Mouse (Mus musculus): Measurements from ENCODE around the gene Vmn2r6. TPM values are rescaled to one million over a fixed set of nuclear protein-coding genes. Genes with fewer than 3 reads are reported as not detected.
"Not testable (repeated sequence)": the region's sequence is repeated elsewhere in the genome, so short reads cannot be mapped to it uniquely, and the experiment has no call there.

The Vmn2r6 gene
- polyA plus RNA-seq (2015; fragmentation: Nextera tagmentation; extraction: Ambion mirVana) = not detected in 2 replicates

DNA sequence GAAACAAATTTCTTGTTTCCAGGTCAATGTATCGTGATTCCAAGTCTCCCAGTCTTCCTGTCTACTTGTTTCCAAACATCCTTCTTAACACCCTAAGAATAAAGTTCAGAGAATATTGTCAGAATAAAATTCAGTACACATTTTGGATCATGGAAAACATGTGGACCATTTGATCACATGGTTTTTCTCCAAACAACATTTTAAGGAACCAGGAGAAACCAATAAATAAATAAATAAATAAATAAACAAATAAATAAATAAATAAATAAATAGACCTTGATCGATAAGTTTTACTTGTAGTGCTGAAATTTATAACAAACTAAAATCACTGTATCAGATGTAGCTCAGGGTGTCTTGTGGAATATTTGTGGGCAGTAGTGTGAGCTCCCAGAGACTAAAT, at the start of gene Vmn2r6:
Gene Vmn2r6, minus strand, starts transcription at position 101 of the 400 bp plus-strand sequence.
- H3K4me1 ChIP-seq; H3K36me3 ChIP-seq (ENCODE audit: poor library complexity, severe bottlenecking); H3K9ac ChIP-seq; H3K27ac ChIP-seq; ATAC-seq; H3K9me3 ChIP-seq (replicated peaks); H3K4me2 ChIP-seq; H3K27me3 ChIP-seq; H3K4me3 ChIP-seq: not testable (repeated sequence)
- 99% methylated on average over 2 of the region's 2 CpGs for WGBS

DNA sequence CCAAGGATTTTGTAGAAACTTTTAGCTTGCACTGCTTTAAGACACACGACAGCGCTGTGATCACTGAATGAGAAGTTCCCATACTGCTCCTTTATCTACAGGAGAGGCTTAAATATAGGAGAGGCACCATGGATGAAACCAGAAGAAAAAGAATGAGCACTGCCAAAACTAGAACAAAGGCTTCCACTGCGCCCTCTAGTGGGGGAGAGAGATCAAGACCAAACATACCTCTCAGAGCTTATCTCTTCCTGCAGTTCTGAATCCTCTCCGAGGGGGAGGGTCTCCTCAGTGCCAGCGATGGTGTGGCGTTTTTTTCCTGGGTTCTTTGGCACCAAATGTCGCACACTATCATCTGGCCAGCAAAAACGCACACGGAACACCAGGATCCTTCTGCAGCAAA, 22.0 kb upstream of the Vmn2r6 start:
- no peak overlapping the region for H3K27ac ChIP-seq
- no peak overlapping the region for H3K9ac ChIP-seq
- no peaks in the 10 kb centered on the region for H3K27me3 ChIP-seq
- H3K9me3 ChIP-seq (replicated peaks) = no peaks in the 10 kb centered on the region; the same call in 1 of the 2 replicates
- WGBS = 66% methylated on average over 9 of the region's 9 CpGs
- H3K4me1 ChIP-seq = no peaks in the 10 kb centered on the region
- ATAC-seq = no peak
- no peaks in the 10 kb centered on the region for H3K36me3 ChIP-seq (ENCODE audit: poor library complexity, severe bottlenecking)
- no peak overlapping the region for H3K4me2 ChIP-seq
- no peak overlapping the region for H3K4me3 ChIP-seq

DNA sequence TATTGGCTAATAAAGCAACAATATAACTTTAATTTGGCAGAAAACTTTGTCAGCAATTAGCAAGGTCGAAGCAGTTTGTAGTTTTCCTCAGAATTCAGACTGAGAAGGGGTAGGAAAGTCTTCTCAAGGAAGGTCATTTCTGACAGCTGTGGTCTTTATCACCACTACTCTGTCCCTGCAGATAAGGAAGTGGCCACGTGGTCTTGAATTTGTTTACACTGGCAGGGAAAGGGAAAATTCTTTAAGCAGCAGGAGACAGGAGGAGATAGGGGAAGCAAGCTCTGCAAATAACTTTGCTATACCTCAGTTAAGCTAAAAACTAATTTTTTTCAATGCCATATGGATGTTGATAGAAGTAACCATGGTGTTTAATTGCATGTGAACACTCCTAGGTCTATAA, 3.2 kb upstream of the Vmn2r6 start:
- not testable (repeated sequence) for H3K9me3 ChIP-seq (replicated peaks); H3K4me1 ChIP-seq; H3K4me2 ChIP-seq; H3K4me3 ChIP-seq; H3K27ac ChIP-seq; H3K27me3 ChIP-seq; H3K36me3 ChIP-seq (ENCODE audit: poor library complexity, severe bottlenecking); ATAC-seq; H3K9ac ChIP-seq
- 59% methylated on average over 2 of the region's 2 CpGs for WGBS

DNA sequence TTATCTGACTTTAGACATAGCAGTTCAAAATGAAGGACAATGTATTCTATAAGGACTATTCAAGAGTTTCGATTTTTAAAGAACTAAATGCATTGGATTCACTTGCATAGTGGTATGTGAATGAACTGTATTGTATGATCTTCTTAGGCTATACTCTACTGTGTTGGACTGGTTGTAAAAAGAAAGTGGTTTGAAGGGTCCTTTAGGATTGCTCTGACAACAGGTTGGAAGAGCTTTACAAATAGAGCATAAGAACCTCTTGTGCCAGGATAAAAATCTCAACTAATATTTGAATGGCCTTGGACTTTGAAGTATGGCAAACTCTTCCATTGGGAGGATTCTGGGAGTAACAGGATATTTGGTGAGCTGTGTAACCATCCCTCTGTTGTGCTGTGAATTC, 42.0 kb downstream of the Vmn2r6 start:
- 88% methylated on average over 1 of the region's 1 CpGs for WGBS

DNA sequence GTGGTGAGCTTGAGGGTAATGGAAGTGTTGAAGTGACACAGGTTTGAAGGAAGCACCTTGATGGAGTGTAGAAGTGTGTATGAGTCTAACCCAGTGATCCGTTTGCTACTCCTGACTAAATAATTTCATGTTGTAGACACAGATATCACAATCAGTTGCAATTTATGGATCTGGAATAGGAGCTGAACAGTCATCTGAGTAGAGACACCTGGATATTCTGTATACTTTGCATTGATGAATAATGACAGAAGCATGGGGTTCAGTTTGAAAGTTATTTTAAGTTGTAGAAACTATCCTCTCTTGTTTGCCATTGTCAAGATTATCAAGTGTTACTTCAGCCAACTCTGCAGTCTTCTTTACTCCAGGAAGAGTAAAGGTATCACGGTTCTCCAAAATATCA, 55.9 kb downstream of the Vmn2r6 start, which contains the start of gene Vmn2r5:
Gene Vmn2r5, minus strand, starts transcription at position 101 of the 400 bp plus-strand sequence.
- not testable (repeated sequence) for H3K4me2 ChIP-seq; H3K4me3 ChIP-seq; H3K27me3 ChIP-seq; H3K27ac ChIP-seq; H3K9ac ChIP-seq; H3K36me3 ChIP-seq (ENCODE audit: poor library complexity, severe bottlenecking); H3K9me3 ChIP-seq (replicated peaks); ATAC-seq; H3K4me1 ChIP-seq
- WGBS = no CpG with 5 or more reads among the region's 2 CpGs

More for the DNA sequence above, 42.0 kb downstream of the Vmn2r6 start:
- not testable (repeated sequence) for H3K36me3 ChIP-seq (ENCODE audit: poor library complexity, severe bottlenecking); H3K4me3 ChIP-seq; H3K9ac ChIP-seq; H3K27ac ChIP-seq; H3K9me3 ChIP-seq (replicated peaks); ATAC-seq; H3K4me1 ChIP-seq; H3K27me3 ChIP-seq; H3K4me2 ChIP-seq

Other genes starting within 250 kb of the Vmn2r6 start
- gene Vmn2r4, start 150.5 kb downstream of the Vmn2r6 start, polyA plus RNA-seq (2015; fragmentation: Nextera tagmentation; extraction: Ambion mirVana) = not detected in 2 replicates
- not detected in 2 replicates for gene Vmn2r5, start 56.0 kb downstream of the Vmn2r6 start, polyA plus RNA-seq (2015; fragmentation: Nextera tagmentation; extraction: Ambion mirVana)